9 mouse cellular contexts compared by ENCODE assay signal in genomic region chr7:132258817-132259216, GRCm38 (mm10). TPM values are rescaled to one million over a fixed set of nuclear protein-coding genes. Genes with fewer than 3 reads are reported as not detected.
DNase-seq lines count a peak whose midpoint lies in the region; ATAC-seq and TF ChIP-seq lines count a peak whose summit lies in the region.
"Had no signal": no experiment of that assay in that cellular context is flagged by ENCODE, and none has a peak within 500 bp of the region (broad histone marks: within the 10 kb centered on the region; RNA-seq: fewer than 3 reads in every experiment).

No protein-coding gene starts in this region.

- no peak overlapping the region for H3K9ac ChIP-seq in intestine, embryonic 14.5 days (ENCODE audit: low read length)
- no peak overlapping the region for H3K9ac ChIP-seq in neural tube, embryonic 13.5 days
- H3K9ac ChIP-seq: liver, embryonic 12.5 days had no signal

- TF ChIP-seq POLR2A in kidney, adult 2 months (IDR thresholded peaks at IDR 0.05; ENCODE audit: low read depth, low read length), result no peak

- H3K4me3 ChIP-seq in kidney, adult 2 months (ENCODE audit: insufficient read depth, low read depth, low read length), result no peak overlapping the region
- no peak overlapping the region for H3K4me3 ChIP-seq in intestine, embryonic 14.5 days (ENCODE audit: low read depth, low read length)
- no peak overlapping the region for H3K4me3 ChIP-seq in neural tube, embryonic 13.5 days
- H3K4me3 ChIP-seq: liver, embryonic 12.5 days had no signal

- no peak for TF ChIP-seq CTCF in kidney, adult 2 months (conservative IDR thresholded peaks at IDR 0.05; ENCODE audit: insufficient read depth, insufficient read length, low read depth, low read length)

- H3K4me1 ChIP-seq in kidney, adult 2 months (ENCODE audit: control insufficient read depth, insufficient read depth, low read length), result no peaks in the 10 kb centered on the region
- H3K4me1 ChIP-seq in intestine, embryonic 14.5 days (replicated peaks; ENCODE audit: control insufficient read depth, insufficient read depth, low read length), result peaks cover 6% of the 10 kb centered on the region; the same call in 1 of the 2 replicates
- peaks cover 66% of the 10 kb centered on the region for H3K4me1 ChIP-seq in neural tube, embryonic 13.5 days (replicated peaks)

- no peaks in the 10 kb centered on the region for H3K27me3 ChIP-seq in kidney, adult 2 months (replicated peaks; ENCODE audit: control insufficient read depth, insufficient read depth, low read length)
- no peaks in the 10 kb centered on the region for H3K27me3 ChIP-seq in intestine, embryonic 14.5 days (replicated peaks; ENCODE audit: control insufficient read depth, insufficient read depth, low read length)
- no peaks in the 10 kb centered on the region for H3K27me3 ChIP-seq in neural tube, embryonic 13.5 days
- H3K27me3 ChIP-seq: liver, embryonic 12.5 days had no signal

- intact Hi-C loops in heart, postnatal 25 days (cut with DNase I), result no loop called here

- WGBS in kidney, adult 2 months, result 56% methylated on average over 7 of the region's 7 CpGs
- WGBS in intestine, embryonic 14.5 days, result 31% methylated on average over 7 of the region's 7 CpGs
- WGBS in neural tube, embryonic 13.5 days, result 40% methylated on average over 7 of the region's 7 CpGs

- 0 out of 2 replicates have a peak, but pooled peaks have one; percentile 27 for ATAC-seq in intestine, embryonic 14.5 days (replicated peaks; ENCODE audit: low FRiP score, low TSS enrichment, low read depth)
- no peak for ATAC-seq in neural tube, embryonic 13.5 days (ENCODE audit: low read depth)
- ATAC-seq in erythroblast, adult 5-6 weeks (replicated peaks; ENCODE audit: low FRiP score, poor library complexity, severe bottlenecking), result no peak
- ATAC-seq: liver, embryonic 12.5 days had no signal

- H3K36me3 ChIP-seq in kidney, adult 2 months (ENCODE audit: control insufficient read depth, insufficient read depth, low read length), result no peaks in the 10 kb centered on the region
- peaks cover 16% of the 10 kb centered on the region for H3K36me3 ChIP-seq in intestine, embryonic 14.5 days (ENCODE audit: control insufficient read depth, insufficient read depth, low read length)
- 0 out of 2 replicates have a peak, but pooled peaks cover 11% of the 10 kb centered on the region for H3K36me3 ChIP-seq in neural tube, embryonic 13.5 days

- H3K9me3 ChIP-seq in intestine, embryonic 14.5 days (ENCODE audit: control insufficient read depth, low read length), result no peaks in the 10 kb centered on the region
- H3K9me3 ChIP-seq in neural tube, embryonic 13.5 days, result no peaks in the 10 kb centered on the region
- H3K9me3 ChIP-seq: liver, embryonic 12.5 days had no signal

- H3K4me2 ChIP-seq in intestine, embryonic 14.5 days (ENCODE audit: low read length), result no peak overlapping the region
- H3K4me2 ChIP-seq in neural tube, embryonic 13.5 days, result no peak overlapping the region
- H3K4me2 ChIP-seq: liver, embryonic 12.5 days had no signal

- no peak overlapping the region for H3K27ac ChIP-seq in kidney, adult 2 months (ENCODE audit: insufficient read depth, low read depth, low read length)
- peak overlapping the region; percentile 69 for H3K27ac ChIP-seq in intestine, embryonic 14.5 days (ENCODE audit: low read depth)
- peak overlapping the region; percentile 69 for H3K27ac ChIP-seq in neural tube, embryonic 13.5 days (replicated peaks)
- H3K27ac ChIP-seq: liver, embryonic 12.5 days had no signal

- peak; percentile 59 for DNase-seq in adrenal gland, postnatal 10 days
- DNase-seq in adrenal gland, postnatal 4 days (ENCODE audit: low spot score in 2 of 2), result no peak
- DNase-seq in kidney, adult 2 months, result peak; percentile 27
- no peak for DNase-seq in kidney, adult 9 months
- no peak for DNase-seq in intestine, embryonic 14.5 days (ENCODE audit: low spot score)
- no peak for DNase-seq in heart, postnatal 25 days (ENCODE audit: low spot score)

RNA-seq across cellular contexts. Expression of gene Chst15, which starts 58.2 kb away (rescaled TPM):
- 10 to 100 TPM; 39.3 to 40.3 TPM for total RNA-seq in adrenal gland, postnatal 10 days (2021)
- 10 to 100 TPM; 47.3 to 48.6 TPM for total RNA-seq in adrenal gland, postnatal 4 days (2021)
- polyA plus RNA-seq in kidney, adult 2 months (2012; rRNA removed), result 13.8 and 17.6 TPM in 2 replicates
- polyA plus RNA-seq in intestine, embryonic 14.5 days (2014; fragmentation: Nextera tagmentation; extraction: Ambion mirVana), result 29.1 and 32.1 TPM in 2 replicates
- polyA plus RNA-seq in neural tube, embryonic 13.5 days (2015; fragmentation: Nextera tagmentation; extraction: Ambion mirVana), result 21.9 and 22.5 TPM in 2 replicates
- 3.6 and 4.8 TPM in 2 replicates for total RNA-seq in erythroblast, adult 5-6 weeks (2015; ENCODE audit: low replicate concordance)
- 3.6 and 6.7 TPM in 2 replicates for total RNA-seq in erythroblast, adult 5-6 weeks (2017; ENCODE audit: low replicate concordance)
- 1 to 10 TPM; 7.8 to 9.5 TPM for total RNA-seq in heart, postnatal 25 days (2021)

Comparison
In these comparisons a context has a peak if more than half of its experiments do, and no peak if none do; other contexts are left out.
1. DNase-seq: peak in adrenal gland, postnatal 10 days (single experiment) and kidney, adult 2 months (single experiment); none in adrenal gland, postnatal 4 days (0 of 2), kidney, adult 9 months (single experiment), intestine, embryonic 14.5 days (single experiment) and heart, postnatal 25 days (single experiment).